In genomic region chr6:125661106-125661877, GRCm38 (mm10) we compare ENCODE assay signal across 9 mouse cellular contexts. TPM values are rescaled to one million over a fixed set of nuclear protein-coding genes. Genes with fewer than 3 reads are reported as not detected.
DNase-seq lines count a peak whose midpoint lies in the region; ATAC-seq and TF ChIP-seq lines count a peak whose summit lies in the region.
"Had no signal": no experiment of that assay in that cellular context is flagged by ENCODE, and none has a peak within 500 bp of the region (broad histone marks: within the 10 kb centered on the region; RNA-seq: fewer than 3 reads in every experiment).

No protein-coding gene starts in this region.

- H3K27ac ChIP-seq in heart, adult 2 months = no peak overlapping the region
- no peak overlapping the region for H3K27ac ChIP-seq in heart, embryonic 10.5 days
- no peak overlapping the region for H3K27ac ChIP-seq in forebrain, embryonic 14.5 days (ENCODE audit: low read depth, low read length)
- H3K27ac ChIP-seq in intestine, embryonic 14.5 days (ENCODE audit: low read depth) = no peak overlapping the region
- no peak overlapping the region for H3K27ac ChIP-seq in stomach, embryonic 16.5 days (ENCODE audit: low read length)
- H3K27ac ChIP-seq: stomach, embryonic 15.5 days had no signal

- WGBS in heart, adult 2 months = 44% methylated on average over 14 of the region's 14 CpGs
- 45% methylated on average over 14 of the region's 14 CpGs for WGBS in heart, embryonic 10.5 days
- 49% methylated on average over 14 of the region's 14 CpGs for WGBS in forebrain, embryonic 14.5 days
- 44% methylated on average over 14 of the region's 14 CpGs for WGBS in intestine, embryonic 14.5 days
- WGBS in stomach, embryonic 16.5 days = 40% methylated on average over 14 of the region's 14 CpGs

- 0 out of 2 replicates have a peak, but pooled peaks have one; percentile 49 for TF ChIP-seq EP300 in heart, adult 2 months (IDR thresholded peaks at IDR 0.05; ENCODE audit: insufficient read depth, low read depth, low read length)

- no peak overlapping the region for H3K9ac ChIP-seq in heart, adult 2 months (ENCODE audit: low read depth, low read length)
- H3K9ac ChIP-seq in forebrain, embryonic 14.5 days (ENCODE audit: low read length) = no peak overlapping the region
- H3K9ac ChIP-seq in intestine, embryonic 14.5 days (ENCODE audit: low read length) = no peak overlapping the region
- no peak overlapping the region for H3K9ac ChIP-seq in stomach, embryonic 16.5 days (ENCODE audit: low read length)
- H3K9ac ChIP-seq: stomach, embryonic 15.5 days had no signal

- no peaks in the 10 kb centered on the region for H3K4me1 ChIP-seq in heart, adult 2 months (ENCODE audit: control insufficient read depth, insufficient read depth, low read length)
- H3K4me1 ChIP-seq in heart, embryonic 10.5 days = no peaks in the 10 kb centered on the region
- H3K4me1 ChIP-seq in forebrain, embryonic 14.5 days (ENCODE audit: control insufficient read depth, insufficient read depth, low read length) = no peaks in the 10 kb centered on the region
- H3K4me1 ChIP-seq in intestine, embryonic 14.5 days (replicated peaks; ENCODE audit: control insufficient read depth, insufficient read depth, low read length) = no peaks in the 10 kb centered on the region
- no peaks in the 10 kb centered on the region for H3K4me1 ChIP-seq in stomach, embryonic 16.5 days (ENCODE audit: control insufficient read depth, insufficient read depth, low read length)
- H3K4me1 ChIP-seq: stomach, embryonic 15.5 days had no signal

- H3K9me3 ChIP-seq in heart, embryonic 10.5 days = no peaks in the 10 kb centered on the region
- H3K9me3 ChIP-seq in forebrain, embryonic 14.5 days (replicated peaks; ENCODE audit: control insufficient read depth, low read length) = no peaks in the 10 kb centered on the region
- no peaks in the 10 kb centered on the region for H3K9me3 ChIP-seq in intestine, embryonic 14.5 days (ENCODE audit: control insufficient read depth, low read length)
- H3K9me3 ChIP-seq in stomach, embryonic 16.5 days (replicated peaks; ENCODE audit: control insufficient read depth, low read length) = no peaks in the 10 kb centered on the region
- H3K9me3 ChIP-seq: stomach, embryonic 15.5 days had no signal

- DNase-seq in heart, adult 2 months = peak; percentile 44 to 74
- no peak for DNase-seq in heart, embryonic 10.5 days (ENCODE audit: low spot score)
- peak; percentile 79 for DNase-seq in brain, embryonic 14.5 days (ENCODE audit: low read depth)
- DNase-seq in forebrain, embryonic 14.5 days (ENCODE audit: low spot score) = peak; percentile 70
- peak; percentile 88 for DNase-seq in intestine, embryonic 14.5 days (ENCODE audit: low spot score)
- peak; percentile 38 to 49 for DNase-seq in left cerebral cortex, postnatal 36 days (ENCODE audit: low spot score in 2 of 2)
- DNase-seq in naive thymus-derived CD4-positive, alpha-beta T cell, adult 2 months (ENCODE audit: low read depth) = peak; percentile 69

- no peaks in the 10 kb centered on the region for H3K79me2 ChIP-seq in heart, adult 2 months (replicated peaks; ENCODE audit: control insufficient read depth, insufficient read depth, low read length)

- no peaks in the 10 kb centered on the region for H3K36me3 ChIP-seq in heart, adult 2 months (ENCODE audit: control insufficient read depth, insufficient read depth, low read length)
- H3K36me3 ChIP-seq in heart, embryonic 10.5 days = no peaks in the 10 kb centered on the region
- H3K36me3 ChIP-seq in forebrain, embryonic 14.5 days (ENCODE audit: control insufficient read depth, insufficient read depth, low read length) = no peaks in the 10 kb centered on the region
- H3K36me3 ChIP-seq in intestine, embryonic 14.5 days (ENCODE audit: control insufficient read depth, insufficient read depth, low read length) = no peaks in the 10 kb centered on the region
- H3K36me3 ChIP-seq in stomach, embryonic 16.5 days (ENCODE audit: control insufficient read depth, insufficient read depth, low read length) = no peaks in the 10 kb centered on the region
- H3K36me3 ChIP-seq: stomach, embryonic 15.5 days had no signal

- no peaks in the 10 kb centered on the region for H3K27me3 ChIP-seq in heart, adult 2 months (ENCODE audit: control insufficient read depth, insufficient read depth, low read length)
- no peaks in the 10 kb centered on the region; the same call in 1 of the 2 replicates for H3K27me3 ChIP-seq in heart, embryonic 10.5 days (ENCODE audit: insufficient read depth, poor library complexity, severe bottlenecking)
- no peaks in the 10 kb centered on the region for H3K27me3 ChIP-seq in forebrain, embryonic 14.5 days (replicated peaks; ENCODE audit: control insufficient read depth, insufficient read depth, low read length)
- no peaks in the 10 kb centered on the region for H3K27me3 ChIP-seq in intestine, embryonic 14.5 days (replicated peaks; ENCODE audit: control insufficient read depth, insufficient read depth, low read length)
- no peaks in the 10 kb centered on the region for H3K27me3 ChIP-seq in stomach, embryonic 16.5 days (ENCODE audit: control insufficient read depth, insufficient read depth, low read length)
- H3K27me3 ChIP-seq: stomach, embryonic 15.5 days had no signal

- H3K4me3 ChIP-seq in heart, adult 2 months = no peak overlapping the region
- H3K4me3 ChIP-seq in heart, embryonic 10.5 days = no peak overlapping the region
- no peak overlapping the region for H3K4me3 ChIP-seq in forebrain, embryonic 14.5 days (ENCODE audit: low read depth, low read length)
- H3K4me3 ChIP-seq in intestine, embryonic 14.5 days (ENCODE audit: low read depth, low read length) = no peak overlapping the region
- no peak overlapping the region for H3K4me3 ChIP-seq in stomach, embryonic 16.5 days (replicated peaks; ENCODE audit: low read length)
- H3K4me3 ChIP-seq: stomach, embryonic 15.5 days had no signal

- intact Hi-C loops in heart, adult 2 months (cut with DNase I) = loop anchor here (2.0 kb wide), 2 partner anchors 38 to 242 kb away; no protein-coding TSS in a partner anchor
- intact Hi-C loops in left cerebral cortex, postnatal 36 days (cut with DNase I) = loop anchor here (5.0 kb wide), 1 partner anchor 39 kb away; no protein-coding TSS in a partner anchor

- no peak for TF ChIP-seq POLR2A in heart, adult 2 months (IDR thresholded peaks at IDR 0.05; ENCODE audit: insufficient read depth, low read depth, low read length)
- no peak for TF ChIP-seq POLR2A in brain, embryonic 14.5 days (IDR thresholded peaks at IDR 0.05; ENCODE audit: borderline replicate concordance, extremely low read depth, insufficient read depth, insufficient read length, poor library complexity, severe bottlenecking)

- peak; percentile 97 for TF ChIP-seq CTCF in heart, adult 2 months (IDR thresholded peaks at IDR 0.05)
- TF ChIP-seq CTCF in brain, embryonic 14.5 days (IDR thresholded peaks at IDR 0.05; ENCODE audit: borderline replicate concordance, extremely low read depth, insufficient read depth, insufficient read length) = peak; percentile 88

- 0 out of 2 replicates have a peak, but pooled peaks have one; percentile 50 for ATAC-seq in forebrain, embryonic 14.5 days
- no peak for ATAC-seq in intestine, embryonic 14.5 days (replicated peaks; ENCODE audit: low FRiP score, low TSS enrichment, low read depth)
- ATAC-seq in stomach, embryonic 16.5 days (ENCODE audit: insufficient read depth, low FRiP score) = 0 out of 2 replicates have a peak, but pooled peaks have one; percentile 50

- H3K4me2 ChIP-seq in forebrain, embryonic 14.5 days (ENCODE audit: low read length) = no peak overlapping the region
- H3K4me2 ChIP-seq in intestine, embryonic 14.5 days (ENCODE audit: low read length) = no peak overlapping the region
- no peak overlapping the region for H3K4me2 ChIP-seq in stomach, embryonic 16.5 days (ENCODE audit: low read depth, low read length)
- H3K4me2 ChIP-seq: stomach, embryonic 15.5 days had no signal

RNA-seq across cellular contexts. Expression of gene Ano2, which starts 28.9 kb away (rescaled TPM):
- total RNA-seq in heart, adult 2 months (2021) = under 1 TPM in 1 of 2 experiments, not detected in 1; 0.30 TPM
- polyA plus RNA-seq in heart, adult 2 months (2012; rRNA removed) = 0.08 TPM in 1 of 2 replicates, not detected in the other
- polyA plus RNA-seq in heart, embryonic 10.5 days (2016; fragmentation: Nextera tagmentation; extraction: Ambion mirVana) = 0.38 and 0.42 TPM in 2 replicates
- polyA plus RNA-seq in brain, embryonic 14.5 days (2012; rRNA removed) = 0.18 and 0.24 TPM in 2 replicates
- 0.07 and 0.10 TPM in 2 replicates for polyA plus RNA-seq in forebrain, embryonic 14.5 days (2014; fragmentation: Nextera tagmentation; extraction: Ambion mirVana)
- polyA plus RNA-seq in intestine, embryonic 14.5 days (2014; fragmentation: Nextera tagmentation; extraction: Ambion mirVana) = 0.50 and 0.77 TPM in 2 replicates
- 1 to 10 TPM; 2.3 to 5.2 TPM for total RNA-seq in left cerebral cortex, postnatal 36 days (2021)
- polyA plus RNA-seq in stomach, embryonic 16.5 days (2015; fragmentation: Nextera tagmentation; extraction: Ambion mirVana) = 0.19 and 0.27 TPM in 2 replicates
